Mouse (Mus musculus) MEL (cell line): ENCODE data around the gene Gm3045. TPM values are rescaled to one million over a fixed set of nuclear protein-coding genes. Genes with fewer than 3 reads are reported as not detected.

Source experiments
- DNase-seq: peaks from one replicate; pipeline ENCODE4 v3.0.0; 2011; ENCODE audit warnings: low read depth, low spot score
- H3K27ac ChIP-seq: 2 replicates; pipeline ENCODE4 v1.5.1; 2012; ENCODE audit warnings: low read depth, mild to moderate bottlenecking, control low read depth, low read length, moderate library complexity; ENCODE audit not compliant: control insufficient read depth
- H3K27me3 ChIP-seq, 2 experiments: fragments of 150-350 bp in 1 of 2; sonication (generic) in 1 of 2; 2 replicates each; pipeline ENCODE4 v1.6.1; 2012; ENCODE audit warnings: low read length in 2 of 2, mild to moderate bottlenecking in 2 of 2, improper control_type of control experiment in 1 of 2, moderate library complexity in 1 of 2; ENCODE audit not compliant: insufficient read depth in 2 of 2, control insufficient read depth in 1 of 2
- H3K36me3 ChIP-seq, 2 experiments: 2 replicates each; pipeline ENCODE4 v1.6.1; 2012 to 2014; ENCODE audit warnings: low read length in 2 of 2, improper control_type of control experiment in 1 of 2, inconsistent platforms in 1 of 2, mild to moderate bottlenecking in 1 of 2; ENCODE audit not compliant: insufficient read depth in 2 of 2, control insufficient read depth in 1 of 2
- H3K4me1 ChIP-seq, 2 experiments: fragments of 150-350 bp in 1 of 2; sonication (generic) in 1 of 2; 2 replicates each; pipeline ENCODE4 v1.6.1; 2012; ENCODE audit warnings: low read length in 2 of 2, improper control_type of control experiment in 1 of 2, mild to moderate bottlenecking in 1 of 2; ENCODE audit not compliant: insufficient read depth in 2 of 2, control insufficient read depth in 1 of 2
- H3K4me3 ChIP-seq, 2 experiments: fragments of 150-350 bp in 1 of 2; sonication (generic) in 1 of 2; 2 replicates each; pipeline ENCODE4 v1.5.1; 2012; ENCODE audit warnings: low read depth in 2 of 2, low read length in 2 of 2, mild to moderate bottlenecking in 2 of 2, moderate library complexity in 2 of 2, control low read depth in 1 of 2, improper control_type of control experiment in 1 of 2; ENCODE audit not compliant: control insufficient read depth in 1 of 2, insufficient read depth in 1 of 2
- H3K79me2 ChIP-seq: 2 replicates; pipeline ENCODE4 v1.6.1; 2012; ENCODE audit warnings: mild to moderate bottlenecking, low read length, moderate library complexity; ENCODE audit not compliant: control insufficient read depth, poor library complexity, insufficient read depth
- H3K9ac ChIP-seq: 2 replicates; pipeline ENCODE4 v1.6.1; 2012; ENCODE audit warnings: low read depth, mild to moderate bottlenecking, control low read depth, low read length, moderate library complexity; ENCODE audit not compliant: control insufficient read depth, poor library complexity, severe bottlenecking
- H3K9me3 ChIP-seq: fragments of 150-350 bp; sonication (generic); replicated peaks from 2 replicates; pipeline ENCODE4 v1.6.1; 2012; ENCODE audit warnings: mild to moderate bottlenecking, low read length, improper control_type of control experiment, moderate library complexity; ENCODE audit not compliant: insufficient read depth
- CTCF ChIP-seq, 3 experiments: IDR thresholded peaks in 2 of 3; conservative IDR thresholded peaks in 1 of 3; 2 replicates each; pipeline ENCODE4 v1.5.1; 2011 to 2012; ENCODE audit warnings: low read length in 3 of 3, low read depth in 2 of 3, mild to moderate bottlenecking in 2 of 3, improper control_type of control experiment in 1 of 3, inconsistent platforms in 1 of 3, mixed read lengths in 1 of 3, moderate library complexity in 1 of 3; ENCODE audit not compliant: control insufficient read depth in 1 of 3, insufficient read depth in 1 of 3, poor library complexity in 1 of 3, severe bottlenecking in 1 of 3
- E2F4 ChIP-seq: IDR thresholded peaks from 2 replicates; pipeline ENCODE4 v1.6.1; 2011; ENCODE audit warnings: low read depth, low read length, improper control_type of control experiment, borderline replicate concordance
- ELF1 ChIP-seq: IDR thresholded peaks from 2 replicates; pipeline ENCODE4 v1.6.1; 2014; ENCODE audit warnings: low read depth, mild to moderate bottlenecking, inconsistent platforms, low read length, improper control_type of control experiment, moderate library complexity
- GATA1 ChIP-seq: IDR thresholded peaks from 2 replicates; pipeline ENCODE4 v1.6.1; 2011; ENCODE audit warnings: low read depth, low read length, improper control_type of control experiment
- KAT2A ChIP-seq: conservative IDR thresholded peaks from 2 replicates; pipeline ENCODE4 v1.6.1; 2012; ENCODE audit warnings: low read depth, low read length, improper control_type of control experiment, inconsistent platforms
- MAX ChIP-seq: IDR thresholded peaks from 2 replicates; pipeline ENCODE4 v1.6.1; 2011; ENCODE audit warnings: low read length, improper control_type of control experiment
- MEF2A ChIP-seq: IDR thresholded peaks from 2 replicates; pipeline ENCODE4 v1.6.1; 2014; ENCODE audit warnings: low read depth, mild to moderate bottlenecking, inconsistent platforms, low read length, improper control_type of control experiment; ENCODE audit not compliant: poor library complexity, insufficient replicate concordance, severe bottlenecking; ENCODE audit errors: extremely low read depth
- MXI1 ChIP-seq: IDR thresholded peaks from 2 replicates; pipeline ENCODE4 v1.6.1; 2011; ENCODE audit warnings: mild to moderate bottlenecking, low read depth, low read length, improper control_type of control experiment
- MYC ChIP-seq: IDR thresholded peaks from 2 replicates; pipeline ENCODE4 v1.6.1; 2011; ENCODE audit warnings: low read depth, mild to moderate bottlenecking, low read length, improper control_type of control experiment, moderate library complexity
- POLR2AphosphoS2 ChIP-seq: IDR thresholded peaks from 2 replicates; pipeline ENCODE4 v1.6.1; 2011; ENCODE audit warnings: low read length, improper control_type of control experiment
- RAD21 ChIP-seq: IDR thresholded peaks from 2 replicates; pipeline ENCODE4 v1.6.1; 2011; ENCODE audit warnings: mild to moderate bottlenecking, low read depth, low read length, improper control_type of control experiment
- RCOR1 ChIP-seq: IDR thresholded peaks from 2 replicates; pipeline ENCODE4 v1.6.1; 2012; ENCODE audit warnings: low read depth, mild to moderate bottlenecking, inconsistent platforms, low read length, improper control_type of control experiment
- SIN3A ChIP-seq: IDR thresholded peaks from 2 replicates; pipeline ENCODE4 v1.6.1; 2012; ENCODE audit warnings: low read length, improper control_type of control experiment, inconsistent platforms
- SMC3 ChIP-seq: IDR thresholded peaks from 2 replicates; pipeline ENCODE4 v1.6.1; 2011; ENCODE audit warnings: low read depth, low read length, improper control_type of control experiment
- USF2 ChIP-seq, 2 experiments: IDR thresholded peaks; 2 replicates each; pipeline ENCODE4 v1.6.1; 2011 to 2012; ENCODE audit warnings: improper control_type of control experiment in 2 of 2, low read length in 2 of 2, borderline replicate concordance in 1 of 2, inconsistent platforms in 1 of 2, low read depth in 1 of 2, mild to moderate bottlenecking in 1 of 2; ENCODE audit not compliant: insufficient read depth in 1 of 2
- ZC3H11A ChIP-seq: IDR thresholded peaks from 2 replicates; pipeline ENCODE4 v1.6.1; 2012; ENCODE audit warnings: low read depth, mild to moderate bottlenecking, inconsistent platforms, low read length, improper control_type of control experiment
- ZMIZ1 ChIP-seq: IDR thresholded peaks from 2 replicates; pipeline ENCODE4 v1.6.1; 2012; ENCODE audit warnings: low read depth, mild to moderate bottlenecking, inconsistent platforms, low read length, improper control_type of control experiment, moderate library complexity
- ZNF384 ChIP-seq: IDR thresholded peaks from 2 replicates; pipeline ENCODE4 v1.6.1; 2012; ENCODE audit warnings: low read depth, mild to moderate bottlenecking, inconsistent platforms, low read length, improper control_type of control experiment
- polyA plus RNA-seq, 2 experiments: library from polyadenylated mRNA; stranded (reverse) in 1 of 2; unstranded in 1 of 2; fragments of >175 nt in 1 of 2; fragments of >200 nt in 1 of 2; gene quantifications; 2 replicates each; pipeline versions ENCODE4 v1.2.1 to v1.2.4; 2012; ENCODE audit warnings: low replicate concordance in 2 of 2, low read depth in 1 of 2; ENCODE audit not compliant: insufficient read length in 2 of 2, insufficient read depth in 1 of 2, missing spikeins in 1 of 2
- total RNA-seq: library from RNA; depleted of rRNA; stranded (reverse); fragments of 300-350 nt; gene quantifications from 2 replicates; pipeline ENCODE4 v1.2.3, GENCODE M21; 2012

Gm3045 gene
- total and polyA plus RNA-seq, 3 experiments: not detected

GRCm38 (mm10) chr13:56472661-56473060 lies 46.3 kb downstream of the Gm3045 start:
- Histone ChIP-seq H3K9me3 (no peaks in the 10 kb centered on the region), H3K27ac (no peak overlapping the region)
- TF ChIP-seq KAT2A (no peak), CTCF (IDR thresholded peaks at IDR 0.05 in 2 of 3, conservative IDR thresholded peaks at IDR 0.05 in 1 of 3; ENCODE audit: control insufficient read depth in 1 of 3, insufficient read depth in 1 of 3, low read depth in 2 of 3, low read length in 3 of 3, poor library complexity in 1 of 3, severe bottlenecking in 1 of 3) (no peak), MYC (no peak), ELF1 (no peak), MXI1 (no peak), ZMIZ1 (no peak), USF2 (IDR thresholded peaks at IDR 0.05; ENCODE audit: borderline replicate concordance in 1 of 2, insufficient read depth in 1 of 2, low read depth in 1 of 2, low read length in 2 of 2) (no peak), RAD21 (no peak), RCOR1 (no peak), MAX (no peak), ZNF384 (no peak)
- TF ChIP-seq, all 39 proteins: peak for 0
- H3K27me3 ChIP-seq: no peaks in the 10 kb centered on the region
- no peaks in the 10 kb centered on the region for H3K4me1 ChIP-seq
- no peaks in the 10 kb centered on the region for H3K79me2 ChIP-seq
- no peak overlapping the region for H3K9ac ChIP-seq
- DNase-seq: no peak
- H3K4me3 ChIP-seq: no peak overlapping the region
- H3K36me3 ChIP-seq: no peaks in the 10 kb centered on the region

GRCm38 (mm10) chr13:56475363-56475762 lies 49.0 kb downstream of the Gm3045 start:
- no peaks in the 10 kb centered on the region for H3K36me3 ChIP-seq
- no peak overlapping the region for H3K27ac ChIP-seq
- H3K27me3 ChIP-seq: no peaks in the 10 kb centered on the region
- H3K9ac ChIP-seq: no peak overlapping the region
- peak; percentile 48 for TF ChIP-seq SMC3
- peak; percentile 60 for TF ChIP-seq RAD21
- TF ChIP-seq POLR2AphosphoS2: no peak
- no peak for TF ChIP-seq E2F4
- peak; percentile 24; the same call in 1 of the 2 replicates for TF ChIP-seq ZC3H11A
- TF ChIP-seq MYC: no peak
- peak; percentile 28 to 52 (median 28); a peak in 5 of 6 replicates for TF ChIP-seq CTCF (IDR thresholded peaks at IDR 0.05 in 2 of 3, conservative IDR thresholded peaks at IDR 0.05 in 1 of 3; ENCODE audit: control insufficient read depth in 1 of 3, insufficient read depth in 1 of 3, low read depth in 2 of 3, low read length in 3 of 3, poor library complexity in 1 of 3, severe bottlenecking in 1 of 3)
- no peak for TF ChIP-seq MEF2A
- no peak for TF ChIP-seq SIN3A
- no peak for TF ChIP-seq ZMIZ1
- no peak for TF ChIP-seq GATA1
- DNase-seq: peak; percentile 22
- no peaks in the 10 kb centered on the region for H3K9me3 ChIP-seq
- H3K79me2 ChIP-seq: no peaks in the 10 kb centered on the region
- no peaks in the 10 kb centered on the region for H3K4me1 ChIP-seq
- H3K4me3 ChIP-seq: no peak overlapping the region
